Mouse (Mus musculus) adrenal gland, adult (tissue): ENCODE results near the gene Cd200r3.

Source experiments
- DNase-seq, 2 experiments: peaks; one replicate each; pipeline ENCODE4 v3.0.0; 2022 to 2023; ENCODE audit warnings: low spot score in 1 of 2; ENCODE audit not compliant: inconsistent age in 2 of 2

The Cd200r3 gene

DNA sequence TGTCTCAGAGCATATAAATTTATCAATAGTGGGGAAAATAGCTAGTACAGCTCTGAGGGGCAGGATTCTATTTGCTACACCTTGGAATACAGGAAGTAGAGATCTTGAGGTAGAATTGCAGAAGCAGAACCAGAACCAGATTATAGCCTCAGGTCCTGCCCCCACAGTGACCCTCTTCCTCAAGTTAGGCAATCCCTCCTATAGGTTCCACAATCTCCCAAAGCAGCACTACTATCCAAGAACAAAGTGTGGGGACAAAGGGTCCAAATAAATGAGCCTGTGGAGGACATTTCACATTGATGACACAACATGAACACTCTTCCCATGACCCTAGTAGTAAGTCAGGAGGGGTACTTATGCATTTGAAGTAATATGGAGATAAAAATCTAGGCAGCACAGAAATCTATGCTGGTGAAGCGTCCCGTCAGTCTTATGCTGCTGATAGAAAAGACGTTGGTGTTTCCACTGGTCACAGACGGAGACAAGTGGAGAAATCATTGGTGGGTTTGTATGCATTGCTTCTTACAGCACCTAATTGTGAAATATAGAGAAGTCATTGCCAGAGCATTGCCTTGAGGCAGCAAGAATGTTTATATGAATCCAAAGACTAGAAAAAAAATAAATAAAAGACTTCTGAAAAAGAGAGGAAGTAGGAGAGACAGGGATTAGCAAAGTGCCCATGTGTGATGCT lies 45.3 kb downstream of the Cd200r3 start:
- DNase-seq, result no peak

DNA sequence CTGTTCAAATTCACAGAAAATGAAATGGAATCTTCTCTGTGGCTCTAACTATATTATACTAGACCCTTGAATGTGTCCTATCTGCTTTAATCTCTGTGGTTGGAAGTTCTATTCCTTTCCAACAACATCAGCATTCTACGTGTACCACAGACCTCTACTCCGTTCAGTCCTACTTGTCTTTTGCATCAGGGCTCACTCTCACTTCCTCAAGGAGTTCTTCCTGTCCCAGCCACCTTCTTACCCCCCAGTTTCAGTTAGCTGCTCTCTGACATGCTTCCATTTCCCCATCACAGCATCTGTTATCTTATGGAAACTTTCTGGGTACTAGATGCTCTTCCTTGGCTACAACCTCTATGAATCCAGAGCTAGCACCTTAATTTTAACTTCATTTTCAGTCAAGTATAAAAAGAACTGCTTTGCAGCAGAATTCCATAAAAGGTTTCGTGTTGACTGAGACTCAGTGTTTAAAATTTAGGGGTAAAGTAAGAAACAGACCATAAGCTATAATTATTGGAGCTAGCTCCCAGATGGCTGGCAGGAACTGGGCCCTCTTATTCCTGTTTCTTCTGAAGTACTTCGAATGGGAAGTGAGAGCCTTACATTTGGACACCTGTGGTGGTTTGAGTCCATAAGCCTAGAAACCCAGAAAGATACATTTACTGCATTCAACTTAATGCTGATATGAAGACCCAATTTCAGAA lies 50.0 kb downstream of the Cd200r3 start:
- no peak for DNase-seq

DNA sequence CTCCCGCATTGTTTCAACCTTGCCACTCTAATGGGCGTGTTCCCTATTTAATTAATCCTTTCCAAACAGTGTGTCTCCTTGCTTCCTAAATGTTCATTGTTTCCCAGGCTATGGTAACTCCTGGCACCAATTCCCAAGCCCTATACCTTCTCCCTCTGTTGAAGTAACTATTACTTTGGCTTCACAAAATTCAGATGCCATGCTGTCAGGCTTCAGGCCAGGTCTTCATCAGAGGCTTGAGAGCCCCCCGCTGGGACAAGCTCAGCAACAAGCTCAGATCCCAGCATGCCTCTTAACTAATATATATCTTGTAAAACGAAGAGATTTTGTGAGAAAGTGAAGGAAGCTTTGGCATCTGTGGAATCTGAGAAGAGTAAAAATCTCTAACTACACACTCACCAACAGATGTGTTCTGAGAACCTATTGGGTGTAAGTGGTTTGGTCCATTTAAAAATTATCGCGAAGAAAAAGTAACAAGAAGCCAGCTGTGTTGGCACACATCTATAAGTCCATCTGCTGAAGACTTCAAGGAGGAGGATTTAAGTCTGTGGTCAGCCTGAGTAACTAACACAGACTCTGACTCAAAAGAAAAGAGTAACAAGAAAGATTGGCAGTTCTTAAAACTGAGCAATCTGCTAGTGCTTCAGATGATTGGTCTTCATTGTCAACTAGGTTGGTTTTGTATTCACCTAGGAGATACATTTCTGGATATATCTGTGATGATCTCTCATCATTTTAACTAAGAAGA lies 50.9 kb downstream of the Cd200r3 start:
- no peak for DNase-seq

DNA sequence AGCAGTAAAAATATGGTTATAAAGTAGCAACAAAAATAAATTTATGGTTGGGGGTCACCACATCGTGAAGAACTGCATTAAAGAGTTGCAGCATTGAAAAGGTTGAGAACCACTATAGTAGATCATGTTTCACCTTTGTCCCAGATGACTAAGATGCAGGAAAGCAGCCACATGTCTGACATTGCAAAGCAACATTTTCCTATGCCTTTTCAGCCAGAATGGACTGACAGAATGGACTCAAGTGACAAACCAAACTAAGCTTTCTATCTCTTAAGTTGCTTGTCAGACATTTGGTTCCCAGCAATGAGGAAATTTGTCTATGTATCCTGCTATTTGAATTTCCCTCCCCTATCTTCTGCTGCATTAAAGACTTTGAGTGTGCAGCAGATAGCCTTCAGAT lies 51.6 kb downstream of the Cd200r3 start:
- no peak for DNase-seq

DNA sequence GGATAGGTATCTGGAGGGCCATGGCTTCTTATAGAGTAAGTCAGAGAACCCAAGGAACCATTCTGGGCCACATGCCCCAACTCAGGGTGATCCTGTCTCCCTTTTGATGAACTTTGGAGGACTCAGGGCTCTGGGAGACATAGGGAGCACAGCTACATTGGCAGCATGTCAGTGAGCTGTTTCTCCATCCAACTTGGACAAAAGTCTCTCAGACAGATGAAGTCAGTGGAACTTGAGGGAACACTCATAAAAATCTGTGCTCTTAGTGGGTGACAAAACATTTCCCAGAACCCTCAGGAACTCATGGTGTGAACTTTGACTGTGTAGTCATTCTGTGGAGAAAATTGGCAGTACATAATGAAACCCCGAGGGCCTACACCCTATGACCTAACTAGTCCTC lies 53.2 kb downstream of the Cd200r3 start:
- peak in 1 of 2 experiments; percentile 43 for DNase-seq

DNA sequence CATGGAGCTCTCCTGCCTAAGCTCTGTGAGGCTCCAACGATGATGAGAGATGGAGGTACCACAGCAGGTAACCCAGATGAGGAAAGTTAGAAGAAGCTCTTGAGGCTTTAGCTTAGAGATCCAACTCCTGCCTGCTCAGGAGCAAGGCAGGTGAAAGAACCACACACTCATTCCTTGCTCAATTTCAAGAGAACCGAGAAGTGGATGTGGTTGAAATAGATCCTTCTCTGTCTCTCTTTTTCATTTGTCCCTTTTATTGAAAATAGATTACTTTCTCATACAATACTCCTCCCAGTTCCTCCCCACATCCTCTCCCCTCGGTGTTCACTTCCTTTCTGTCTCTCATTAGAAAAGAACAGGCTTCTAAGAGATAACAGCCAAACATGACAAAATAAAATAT lies 56.1 kb downstream of the Cd200r3 start:
- DNase-seq, result no peak

DNA sequence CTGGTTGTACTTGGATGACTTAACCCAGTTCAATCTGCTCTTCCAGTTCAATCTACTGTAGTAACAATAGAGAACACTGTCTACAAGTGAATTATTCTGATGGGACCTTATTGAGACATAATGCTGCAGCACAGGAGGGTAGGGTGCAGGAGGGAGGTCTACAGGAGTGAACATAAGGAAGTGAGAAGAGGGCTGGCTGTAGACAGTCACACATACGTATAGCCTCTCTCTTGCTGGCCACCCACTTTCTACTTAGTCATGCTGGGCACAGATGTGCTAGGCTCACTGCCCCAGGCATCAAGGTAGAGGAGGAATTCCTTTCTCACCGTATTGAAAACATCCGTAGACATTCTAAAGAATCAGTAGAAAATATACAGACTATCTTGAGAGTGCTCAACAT lies 61.0 kb downstream of the Cd200r3 start:
- no peak for DNase-seq

DNA sequence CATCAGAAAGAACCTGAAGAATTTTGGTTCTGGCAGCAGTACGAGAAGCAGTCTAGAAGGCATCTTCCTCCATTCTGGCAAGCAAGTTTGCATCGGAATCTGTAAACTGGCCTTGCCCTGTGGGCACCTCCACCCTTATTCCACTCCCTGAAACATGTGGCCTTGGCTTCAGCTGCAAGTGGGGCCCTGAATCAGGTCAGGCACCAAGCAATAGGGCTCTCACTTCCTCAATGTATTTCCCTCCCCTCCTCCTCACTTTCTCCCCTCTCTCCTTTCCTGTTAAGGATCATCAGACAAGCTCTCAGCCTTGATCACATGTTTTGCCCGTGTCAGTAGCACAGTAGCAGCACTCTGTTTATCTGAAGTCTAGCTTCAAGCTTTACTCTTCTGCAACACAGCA lies 61.8 kb downstream of the Cd200r3 start:
- no peak for DNase-seq

DNA sequence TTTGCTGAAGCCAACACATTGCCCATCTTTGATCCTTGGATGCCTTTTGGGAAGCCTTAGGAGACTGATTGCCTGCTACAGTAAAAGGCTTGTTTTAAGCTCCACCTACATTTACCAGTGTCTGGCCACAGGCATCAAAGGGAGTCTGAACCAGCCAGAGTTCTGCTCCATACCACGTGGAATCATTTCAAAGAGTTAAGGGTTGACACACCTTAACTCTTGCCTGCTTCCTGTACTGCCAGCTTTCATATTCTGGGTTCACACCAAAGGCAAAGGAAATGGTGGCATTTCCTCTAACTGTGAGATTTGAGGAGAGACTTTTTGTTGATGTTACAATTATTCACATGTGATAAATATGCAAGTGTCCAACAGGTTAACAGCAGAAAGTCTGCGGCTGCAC lies 63.5 kb downstream of the Cd200r3 start:
- DNase-seq, result no peak

DNA sequence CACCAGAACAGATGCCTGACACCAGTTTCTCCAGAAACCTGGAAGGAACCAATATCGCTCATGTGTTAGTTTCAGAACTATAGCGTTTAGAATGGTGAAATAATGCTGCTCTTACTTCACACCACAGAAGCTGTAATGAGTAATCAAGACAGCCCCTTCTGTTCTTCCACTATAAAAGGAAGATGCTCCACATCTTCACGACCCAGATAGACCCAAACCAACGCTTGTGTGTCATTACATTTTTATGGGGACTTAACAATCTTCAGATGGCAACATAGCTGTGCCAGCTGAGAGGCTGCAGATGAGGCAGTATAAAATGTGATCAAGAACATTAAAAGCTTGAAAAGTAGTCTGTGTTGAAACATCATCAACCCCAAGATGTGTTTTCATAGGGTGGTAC lies 64.3 kb downstream of the Cd200r3 start:
- no peak for DNase-seq

DNA sequence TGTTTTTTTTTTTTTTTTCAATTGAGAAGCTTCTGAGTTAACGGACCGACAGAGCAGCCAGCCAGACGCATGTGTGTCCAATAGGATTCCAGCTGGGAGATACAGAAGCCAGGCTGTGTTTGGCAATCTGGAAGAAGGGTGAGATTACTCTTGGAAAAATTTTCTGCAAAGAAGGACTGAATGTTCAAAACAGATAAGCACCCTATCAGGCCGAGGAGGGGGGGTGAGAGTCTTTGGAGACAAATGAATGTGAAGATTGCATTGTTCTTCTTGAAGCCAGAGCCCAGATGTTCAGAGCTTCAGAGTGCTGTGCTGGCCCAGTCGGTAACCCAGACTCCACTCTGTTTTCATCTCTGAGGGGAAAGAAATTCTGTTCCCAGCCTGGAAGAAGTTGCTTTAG lies 66.2 kb downstream of the Cd200r3 start:
- no peak for DNase-seq

DNA sequence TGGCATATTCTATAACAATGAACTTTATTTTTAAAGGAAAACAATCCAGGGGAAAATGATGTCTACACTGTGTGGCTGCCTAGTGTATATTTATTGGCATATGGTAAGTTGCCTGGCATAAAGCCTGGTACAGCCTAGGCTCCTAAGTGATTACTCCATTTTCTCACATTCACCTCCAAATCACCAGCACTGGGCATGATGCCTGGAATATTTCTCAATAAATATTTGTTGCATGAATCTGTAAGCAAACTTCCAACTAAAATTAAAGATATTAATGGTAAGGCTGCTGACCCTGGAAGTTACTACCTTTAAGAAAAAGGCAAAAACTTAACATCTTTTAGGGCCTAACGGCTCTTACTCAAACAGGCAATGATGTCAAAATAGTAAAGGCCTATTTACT lies 72.1 kb downstream of the Cd200r3 start:
- peak in 1 of 2 experiments; percentile 90 for DNase-seq

DNA sequence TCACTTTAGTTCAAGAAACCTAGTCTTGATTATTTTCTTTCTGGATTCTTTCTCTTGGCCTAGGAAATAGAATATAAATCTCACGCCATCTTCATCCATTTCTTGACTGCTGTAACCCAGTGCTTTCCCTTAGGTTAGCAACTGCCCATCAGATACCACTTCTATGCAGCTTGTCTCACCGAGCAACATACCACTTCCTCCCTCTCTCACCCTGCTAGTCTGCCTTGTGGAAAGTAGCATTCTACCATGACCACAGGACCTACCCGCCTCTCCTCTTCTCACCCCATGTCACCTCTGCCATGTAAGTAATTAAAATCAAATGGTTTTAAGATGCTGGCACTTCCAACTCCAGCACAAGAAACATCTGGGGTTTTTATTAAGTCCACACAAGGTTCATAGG lies 73.0 kb downstream of the Cd200r3 start:
- DNase-seq, result no peak

DNA sequence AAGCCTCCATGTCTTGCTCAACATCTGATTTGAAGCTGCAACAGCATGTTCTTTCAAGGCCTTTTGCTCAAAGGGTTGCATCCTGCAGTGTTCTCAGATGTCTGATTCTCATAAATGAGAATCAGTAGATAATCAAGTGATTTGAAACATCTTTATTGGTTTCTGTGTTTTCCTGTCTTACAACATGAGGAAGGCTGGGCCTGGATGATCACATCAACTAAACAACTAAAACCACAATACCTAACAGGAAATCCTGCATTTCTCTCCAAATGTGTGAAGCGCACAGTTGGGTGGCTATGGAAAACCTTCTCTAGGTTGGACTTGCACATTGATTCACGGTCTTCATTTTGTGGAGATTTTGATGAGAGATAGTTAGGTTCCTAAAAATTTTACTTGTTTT lies 75.4 kb downstream of the Cd200r3 start:
- DNase-seq, result no peak

DNA sequence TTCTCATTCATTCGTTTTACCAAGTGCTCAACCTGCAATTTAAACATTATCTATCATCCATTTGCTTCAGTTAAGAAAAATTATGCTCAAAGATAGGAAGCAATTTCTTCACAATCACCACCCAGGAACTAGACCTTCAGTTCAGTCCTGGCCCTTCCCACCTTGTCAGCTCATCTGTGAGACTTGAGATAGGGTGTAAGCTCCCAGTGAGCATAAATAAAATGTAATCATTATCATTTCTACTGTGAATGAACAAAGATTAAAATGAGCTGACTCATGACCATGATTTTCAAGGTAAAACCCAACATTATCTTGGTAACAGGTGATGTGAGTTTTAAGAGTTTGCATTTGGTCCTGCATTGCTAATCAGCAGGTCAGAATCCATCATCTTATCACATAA lies 76.6 kb downstream of the Cd200r3 start:
- no peak for DNase-seq

DNA sequence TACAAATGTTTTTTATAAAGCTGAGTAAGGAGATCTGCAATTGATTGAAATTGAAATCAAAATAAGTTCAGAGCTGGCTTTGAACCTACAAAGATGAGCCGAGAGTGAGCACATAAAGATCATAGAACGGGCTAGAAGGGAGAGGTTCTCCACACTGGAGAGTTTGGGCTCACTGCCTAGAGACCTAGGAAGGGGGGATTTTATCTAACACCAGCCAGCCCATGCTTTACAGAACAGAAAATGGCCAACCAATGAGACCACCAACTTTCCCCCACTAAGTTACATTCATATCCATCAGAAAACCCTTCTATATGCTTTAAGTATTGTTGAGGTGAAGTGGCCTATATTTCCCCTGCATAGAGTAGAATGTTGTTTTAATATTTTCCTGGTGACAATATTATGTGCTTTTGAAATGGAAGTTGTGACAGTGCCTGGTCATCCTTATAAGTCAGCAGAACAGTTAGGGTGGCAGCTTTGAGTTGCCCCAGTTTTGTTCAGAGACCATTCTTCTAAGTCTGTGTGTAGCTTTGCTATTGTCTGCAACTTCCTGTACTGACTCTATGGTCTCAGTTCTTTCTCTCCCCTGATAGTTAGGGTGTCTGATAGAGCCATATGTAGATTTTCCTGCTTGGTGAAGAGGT lies 77.3 kb downstream of the Cd200r3 start:
- DNase-seq, result no peak

DNA sequence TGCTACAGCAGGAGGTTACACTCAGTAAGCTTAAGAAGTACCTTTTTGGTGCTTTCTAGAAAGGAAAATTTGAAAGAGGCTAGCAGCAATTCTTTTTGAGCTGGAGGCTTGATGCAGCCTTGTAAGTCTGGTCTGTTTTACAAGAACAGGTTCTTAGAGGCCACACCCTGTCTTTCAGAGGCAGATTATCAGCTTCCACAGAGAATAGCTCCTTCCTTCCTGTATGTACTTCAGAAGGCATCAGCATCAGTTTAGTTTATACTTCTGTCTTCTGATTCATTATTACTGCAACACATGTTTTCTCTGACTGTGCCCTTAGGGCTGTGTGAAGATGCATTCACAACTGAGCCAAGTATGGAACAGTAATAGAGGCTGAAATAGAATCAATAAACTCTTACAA lies 78.0 kb downstream of the Cd200r3 start:
- DNase-seq, result no peak

DNA sequence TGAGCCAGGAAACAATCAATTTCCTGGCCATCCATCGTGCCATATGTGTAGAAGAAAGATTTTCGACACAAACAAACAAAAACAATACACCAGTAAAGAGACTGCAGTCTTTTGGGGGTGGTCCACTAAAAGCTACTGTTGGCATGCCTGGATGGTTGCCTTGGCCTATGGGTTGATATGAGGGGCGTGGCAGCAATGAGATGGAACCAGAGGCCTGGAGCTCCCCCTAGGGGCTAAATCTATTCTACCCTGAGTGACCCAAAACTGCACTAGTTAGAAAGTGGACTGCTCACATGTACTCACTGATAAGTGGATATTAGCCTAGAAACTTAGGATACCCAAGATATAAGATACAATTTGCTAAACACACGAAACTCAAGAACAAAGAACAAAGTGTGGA lies 80.4 kb downstream of the Cd200r3 start:
- DNase-seq, result peak; percentile 61 to 93

DNA sequence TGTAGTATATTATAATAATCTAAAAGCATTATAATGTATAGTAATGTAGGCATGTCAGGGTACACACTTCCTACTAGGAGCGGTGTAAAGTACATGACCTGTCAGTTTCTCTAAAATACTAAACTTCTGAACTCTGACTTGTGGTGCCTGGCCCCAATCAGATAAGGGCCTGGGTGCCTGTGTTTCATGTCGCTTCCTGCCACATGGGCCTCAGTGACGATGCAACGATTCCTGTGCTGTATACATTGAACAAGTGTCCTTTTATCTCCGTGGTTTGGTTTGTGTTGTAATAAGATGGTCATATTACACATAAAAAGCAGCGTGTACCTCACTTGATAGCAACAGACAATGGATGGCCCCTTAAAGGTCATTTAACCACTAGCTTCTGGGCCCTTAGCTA lies 81.8 kb downstream of the Cd200r3 start:
- no peak for DNase-seq

DNA sequence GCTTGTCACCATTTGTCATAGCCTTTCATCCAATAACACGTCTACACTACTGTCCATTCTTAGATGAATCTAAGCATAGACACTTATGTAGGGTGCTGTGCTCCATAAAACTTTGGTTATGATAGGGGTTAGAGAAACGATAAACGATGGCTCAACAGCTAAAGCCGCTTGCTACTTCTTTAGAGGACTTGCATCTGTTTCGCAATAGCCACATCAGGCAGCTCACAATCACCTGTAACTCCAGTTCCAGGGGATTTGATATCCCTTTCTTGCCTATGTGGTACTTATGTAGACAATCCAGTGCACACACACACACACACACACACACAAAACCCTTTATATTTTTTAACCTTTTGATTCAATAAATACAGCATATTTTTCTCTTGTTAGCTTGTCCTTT lies 85.6 kb downstream of the Cd200r3 start:
- no peak for DNase-seq

DNA sequence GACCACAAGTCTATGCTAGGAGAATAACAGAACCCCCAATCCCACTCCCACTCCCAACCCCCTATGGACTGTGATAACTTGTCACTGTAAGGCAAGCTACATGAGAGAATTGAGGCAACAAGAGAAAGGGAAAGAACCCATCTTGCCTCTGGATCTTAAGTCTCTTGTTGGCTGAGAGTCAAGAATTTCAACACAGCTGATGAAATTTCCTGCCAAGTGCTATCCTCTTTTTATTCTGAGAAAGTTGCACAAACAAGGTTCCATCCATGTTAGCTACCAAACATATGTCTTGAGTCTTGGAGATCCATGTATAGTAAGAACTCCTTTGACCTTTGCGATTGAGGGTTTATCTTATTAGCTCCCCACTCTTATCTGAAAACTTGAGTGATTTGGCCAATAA lies 86.0 kb downstream of the Cd200r3 start:
- DNase-seq, result peak in 1 of 2 experiments; percentile 71

DNA sequence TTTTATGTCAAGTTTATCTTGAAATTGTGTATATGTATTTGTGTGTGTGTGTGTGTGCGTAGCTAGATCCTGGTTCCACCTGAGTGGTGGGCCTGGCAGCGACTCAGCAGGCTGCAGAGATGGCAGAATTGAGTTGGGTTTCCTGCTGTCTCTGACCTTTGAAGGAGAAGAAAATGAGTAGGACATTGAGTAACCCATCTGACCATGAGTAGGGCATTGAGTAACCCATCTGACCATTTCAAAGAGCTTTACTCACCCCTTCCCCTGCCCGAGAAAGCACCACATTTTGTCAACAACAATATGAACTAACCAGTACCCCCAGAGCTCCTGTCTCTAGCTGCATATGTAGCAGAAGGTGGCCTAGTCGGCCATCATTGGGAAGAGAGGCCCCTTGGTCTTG lies 86.6 kb downstream of the Cd200r3 start:
- peak in 1 of 2 experiments; percentile 75 for DNase-seq
